Comparison of ENCODE assay signal across 8 mouse cellular contexts in the genomic region with DNA sequence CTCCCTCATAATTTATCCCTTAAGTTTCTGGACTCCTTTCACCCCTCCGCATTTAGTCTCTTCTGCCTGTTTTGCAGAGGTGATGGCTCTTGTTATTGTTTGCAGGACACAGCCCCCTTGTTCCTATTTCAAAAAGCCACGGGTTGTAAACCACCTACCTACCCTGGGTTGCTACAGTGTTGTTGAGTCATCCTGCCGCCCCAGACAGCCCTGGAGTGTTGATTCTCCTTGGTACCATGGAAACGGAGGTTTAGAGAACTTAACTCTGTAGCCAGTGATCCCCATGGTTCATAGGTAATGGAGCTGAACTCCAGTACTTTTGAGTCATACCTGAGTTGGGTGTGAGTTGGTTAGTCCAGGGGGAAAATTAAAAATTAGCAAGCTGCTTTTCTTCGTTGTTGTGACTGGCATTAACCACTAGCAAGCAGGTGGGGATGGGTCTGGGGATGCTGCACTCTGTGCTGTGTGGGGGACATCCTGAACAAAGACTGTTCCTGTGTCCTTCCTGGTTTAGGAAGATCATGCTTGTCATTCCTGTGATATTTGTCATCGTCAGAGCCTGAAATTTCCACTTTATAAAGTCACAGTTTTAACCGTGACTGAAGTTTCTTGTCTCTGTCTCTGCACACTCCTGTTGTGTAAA. TPM values are rescaled to one million over a fixed set of nuclear protein-coding genes. Genes with fewer than 3 reads are reported as not detected.
DNase-seq lines count a peak whose midpoint lies in the region; ATAC-seq and TF ChIP-seq lines count a peak whose summit lies in the region.

No protein-coding gene starts in this region.

- peak in 1 of 2 experiments; percentile 40 for DNase-seq in cerebellum, adult 2 months
- no peak for DNase-seq in cerebellum, adult 18-20 months
- peak; percentile 49 for DNase-seq in A20 (ENCODE audit: low read depth, low spot score)
- DNase-seq in kidney, adult 9 months = peak; percentile 76
- no peak for DNase-seq in midbrain, embryonic 10.5 days (ENCODE audit: low spot score)
- no peak for DNase-seq in left cerebral cortex, postnatal 4 days
- DNase-seq in cerebellum, postnatal 36 days = no peak

- no peak for ATAC-seq in embryonic facial prominence, embryonic 12.5 days (ENCODE audit: insufficient number of reproducible peaks, insufficient read depth, low FRiP score, low TSS enrichment)

- TF ChIP-seq POLR2A in cerebellum, adult 2 months (IDR thresholded peaks at IDR 0.05; ENCODE audit: borderline replicate concordance, insufficient read depth, low read length) = no peak

- H3K4me1 ChIP-seq in cerebellum, adult 2 months (ENCODE audit: control insufficient read depth, insufficient read depth, low read length) = peaks cover 30% of the 10 kb centered on the region
- H3K4me1 ChIP-seq in embryonic facial prominence, embryonic 12.5 days = peaks cover 44% of the 10 kb centered on the region
- peaks cover 65% of the 10 kb centered on the region for H3K4me1 ChIP-seq in midbrain, embryonic 10.5 days

- H3K4me3 ChIP-seq in cerebellum, adult 2 months (replicated peaks; ENCODE audit: insufficient read depth, low read depth, low read length) = peak overlapping the region; percentile 72
- H3K4me3 ChIP-seq in embryonic facial prominence, embryonic 12.5 days = peak overlapping the region; percentile 89
- peak overlapping the region; percentile 89 for H3K4me3 ChIP-seq in midbrain, embryonic 10.5 days

- peak overlapping the region; percentile 49; the same call in 1 of the 2 replicates for H3K27ac ChIP-seq in cerebellum, adult 2 months (ENCODE audit: insufficient read depth, low read length)
- H3K27ac ChIP-seq in embryonic facial prominence, embryonic 12.5 days = no peak overlapping the region
- peak overlapping the region; percentile 42 for H3K27ac ChIP-seq in midbrain, embryonic 10.5 days (replicated peaks)

- H3K36me3 ChIP-seq in embryonic facial prominence, embryonic 12.5 days = no peaks in the 10 kb centered on the region
- 0 out of 2 replicates have a peak, but pooled peaks cover 4% of the 10 kb centered on the region for H3K36me3 ChIP-seq in midbrain, embryonic 10.5 days

- 2% methylated on average over 7 of the region's 7 CpGs for WGBS in cerebellum, adult 2 months
- WGBS in embryonic facial prominence, embryonic 12.5 days = 17% methylated on average over 7 of the region's 7 CpGs
- WGBS in midbrain, embryonic 10.5 days = 18% methylated on average over 7 of the region's 7 CpGs

- no peak for TF ChIP-seq CTCF in cerebellum, adult 2 months (IDR thresholded peaks at IDR 0.05; ENCODE audit: borderline replicate concordance, insufficient read depth, low read depth, low read length)

- H3K4me2 ChIP-seq in embryonic facial prominence, embryonic 12.5 days (replicated peaks) = peak overlapping the region; percentile 71

- no peaks in the 10 kb centered on the region for H3K27me3 ChIP-seq in cerebellum, adult 2 months (ENCODE audit: control insufficient read depth, insufficient read depth, low read length)
- no peaks in the 10 kb centered on the region for H3K27me3 ChIP-seq in embryonic facial prominence, embryonic 12.5 days
- H3K27me3 ChIP-seq in midbrain, embryonic 10.5 days (ENCODE audit: low read depth, poor library complexity, severe bottlenecking) = no peaks in the 10 kb centered on the region

- H3K9ac ChIP-seq in embryonic facial prominence, embryonic 12.5 days = 0 out of 2 replicates have a peak overlapping the region, but pooled peaks have one; percentile 1

- H3K9me3 ChIP-seq in embryonic facial prominence, embryonic 12.5 days = no peaks in the 10 kb centered on the region
- no peaks in the 10 kb centered on the region for H3K9me3 ChIP-seq in midbrain, embryonic 10.5 days (replicated peaks)

- intact Hi-C loops in left cerebral cortex, postnatal 4 days (cut with DNase I) = loop anchor here (10.0 kb wide), 1 partner anchor 94 kb away; no protein-coding TSS in a partner anchor

RNA-seq across cellular contexts. Expression of gene Reep3, which starts 1.8 kb away (rescaled TPM):
- 44.0 and 45.2 TPM in 2 replicates for polyA plus RNA-seq in cerebellum, adult 2 months (2012; rRNA removed)
- polyA plus RNA-seq in embryonic facial prominence, embryonic 12.5 days (2016; fragmentation: Nextera tagmentation; extraction: Ambion mirVana) = 38.7 and 39.7 TPM in 2 replicates
- polyA plus RNA-seq in midbrain, embryonic 10.5 days (2016; fragmentation: Nextera tagmentation; extraction: Ambion mirVana) = 31.7 and 36.7 TPM in 2 replicates
- 10 to 100 TPM; 24.4 to 27.9 TPM for total RNA-seq in left cerebral cortex, postnatal 4 days (2021)

RNA-seq across cellular contexts. Expression of gene Jmjd1c, which starts 2.6 kb away (rescaled TPM):
- polyA plus RNA-seq in cerebellum, adult 2 months (2012; rRNA removed) = 56.3 and 63.8 TPM in 2 replicates
- polyA plus RNA-seq in embryonic facial prominence, embryonic 12.5 days (2016; fragmentation: Nextera tagmentation; extraction: Ambion mirVana) = 56.3 and 62.7 TPM in 2 replicates
- 27.1 and 28.4 TPM in 2 replicates for polyA plus RNA-seq in midbrain, embryonic 10.5 days (2016; fragmentation: Nextera tagmentation; extraction: Ambion mirVana)
- total RNA-seq in left cerebral cortex, postnatal 4 days (2021) = 100 to 1,000 TPM; 135 to 143 TPM

Comparison
In these comparisons a context has a peak if more than half of its experiments do, and no peak if none do; other contexts are left out.
1. DNase-seq: peak in A20 (single experiment) and kidney, adult 9 months (single experiment); none in cerebellum, adult 18-20 months (0 of 2), midbrain, embryonic 10.5 days (single experiment), left cerebral cortex, postnatal 4 days (single experiment) and cerebellum, postnatal 36 days (0 of 2).
2. Peak in every context shown above with its lines, with median percentiles within 50 percentile points of each other: H3K4me3 ChIP-seq.